Mouse (Mus musculus): ENCODE data around the gene Plg.
A peak's percentile ranks its signal among the peaks of the same experiment; 100 is the strongest.

Gene Plg

GRCm38 (mm10) chr17:12387781-12388180, 9.4 kb downstream of the Plg start:
- no peak for DNase-seq (ENCODE audit: low spot score)

DNA sequence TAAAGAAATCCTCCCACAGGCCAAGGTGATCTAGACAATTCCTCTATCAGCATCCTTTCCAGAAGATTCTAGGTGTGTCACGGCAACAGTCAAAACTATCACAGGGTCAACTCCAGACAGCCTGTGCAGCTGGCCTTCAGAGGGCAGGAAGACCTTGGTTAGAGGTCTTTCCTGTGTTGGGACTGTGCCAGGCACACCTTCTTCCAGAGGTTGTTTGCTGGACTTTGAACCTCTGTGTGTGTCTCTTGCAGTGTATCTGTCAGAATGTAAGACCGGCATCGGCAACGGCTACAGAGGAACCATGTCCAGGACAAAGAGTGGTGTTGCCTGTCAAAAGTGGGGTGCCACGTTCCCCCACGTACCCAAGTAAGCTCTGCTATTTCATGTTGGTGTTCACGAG, 9.8 kb downstream of the Plg start:
- DNase-seq (ENCODE audit: low spot score) = no peak

GRCm38 (mm10) chr17:12396163-12396677, 17.8 kb downstream of the Plg start:
- DNase-seq (ENCODE audit: low spot score) = no peak

GRCm38 (mm10) chr17:12403420-12403819, 25.0 kb downstream of the Plg start:
- DNase-seq (ENCODE audit: low spot score) = no peak

GRCm38 (mm10) chr17:12409346-12409944, 31.0 kb downstream of the Plg start:
- no peak for DNase-seq (ENCODE audit: low spot score)

GRCm38 (mm10) chr17:12412181-12412890, 33.9 kb downstream of the Plg start:
- no peak for DNase-seq (ENCODE audit: low spot score)

DNA sequence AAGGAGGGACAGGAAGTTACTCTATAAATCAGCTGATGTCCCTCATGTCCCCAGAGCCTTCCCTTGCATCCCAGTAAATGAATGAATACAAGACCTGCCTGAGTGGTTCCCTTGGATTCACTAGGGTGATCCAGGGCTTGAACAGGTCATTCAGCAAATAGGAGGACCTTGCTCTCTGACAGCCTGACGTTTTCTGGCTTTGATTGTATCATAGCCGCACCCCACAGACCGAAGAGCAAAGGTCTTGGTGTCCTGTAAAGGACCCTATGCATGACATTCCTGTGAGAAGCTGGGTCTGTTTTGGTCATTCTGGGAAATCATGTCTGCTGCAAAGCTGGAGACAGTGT, 34.5 kb downstream of the Plg start:
- DNase-seq (ENCODE audit: low spot score) = no peak

- DNase-seq (ENCODE audit: low spot score) = no peak
Measured at GRCm38 (mm10) chr17:12415031-12415735, 36.8 kb downstream of the Plg start.

GRCm38 (mm10) chr17:12415741-12416140, 37.3 kb downstream of the Plg start:
- no peak for DNase-seq (ENCODE audit: low spot score)

- peak; percentile 61 for DNase-seq (ENCODE audit: low spot score)
Measured at GRCm38 (mm10) chr17:12416250-12416895, 38.0 kb downstream of the Plg start.

DNA sequence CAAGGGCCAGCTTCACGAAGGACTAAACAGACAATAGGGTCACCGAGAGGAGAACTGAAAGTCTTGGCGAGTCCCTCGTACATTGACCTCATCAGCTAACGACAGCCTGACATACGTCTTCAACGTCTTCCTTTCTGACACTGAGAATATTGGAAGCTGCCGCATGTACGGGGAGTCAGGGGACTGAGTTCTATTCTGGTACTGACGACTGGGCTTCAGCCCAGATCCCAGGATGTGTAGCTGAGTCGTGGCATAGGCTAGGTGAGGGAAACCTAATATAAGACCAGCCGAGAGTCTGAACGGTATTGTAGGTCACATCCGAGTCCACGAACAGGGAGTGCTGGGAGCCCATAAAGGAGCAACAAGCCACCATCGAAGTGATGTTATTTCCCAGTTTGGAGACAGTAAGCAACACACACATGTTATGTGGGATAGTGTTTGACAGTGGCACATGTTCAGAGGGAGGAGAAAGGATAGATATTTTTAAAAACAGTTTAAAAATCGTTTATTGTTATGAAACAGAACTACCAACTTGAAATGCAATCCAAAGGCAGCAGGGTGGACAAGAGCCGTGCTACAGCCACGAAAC, 41.2 kb downstream of the Plg start:
- DNase-seq (ENCODE audit: low spot score) = no peak

GRCm38 (mm10) chr17:12420886-12421574, 42.6 kb downstream of the Plg start:
- DNase-seq (ENCODE audit: low spot score) = no peak

DNA sequence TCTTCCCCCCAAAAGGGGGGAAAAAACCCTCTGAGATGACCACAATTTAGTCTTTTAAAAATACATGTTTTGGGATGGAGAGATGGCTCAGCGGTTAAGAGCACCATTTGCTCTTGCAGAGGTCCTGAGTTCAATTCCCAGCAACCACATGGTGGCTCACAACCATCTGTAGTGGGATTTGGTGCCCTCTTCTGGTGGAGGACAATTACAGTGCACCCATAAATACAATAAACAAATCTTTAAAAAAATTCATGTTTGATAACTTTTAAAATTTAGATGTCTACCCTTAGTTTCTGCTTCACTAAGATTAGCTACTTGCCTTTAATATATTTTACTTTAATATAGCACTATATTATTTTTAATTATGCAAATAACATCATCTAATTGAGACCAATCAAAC, 43.7 kb downstream of the Plg start:
- no peak for DNase-seq (ENCODE audit: low spot score)

DNA sequence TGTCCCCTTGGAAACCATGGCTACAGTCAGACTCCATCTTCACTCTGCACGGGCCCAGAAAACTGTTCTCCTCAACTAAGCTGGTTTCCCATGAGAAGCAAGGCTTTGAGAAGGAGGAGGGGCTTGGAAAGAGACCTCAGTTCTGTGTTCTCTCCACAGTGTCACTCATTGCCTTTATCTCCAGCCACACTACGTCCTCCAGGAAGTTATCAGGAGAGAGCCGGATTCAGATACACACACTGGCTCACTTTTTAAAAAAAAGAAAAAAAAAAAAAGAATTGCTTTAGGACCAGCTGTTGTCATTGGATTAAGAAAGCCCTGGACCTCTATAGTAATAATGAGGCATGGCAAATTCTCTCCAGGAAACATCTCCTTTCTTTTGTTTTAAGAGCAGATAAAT, 48.7 kb downstream of the Plg start:
- no peak for DNase-seq (ENCODE audit: low spot score)

GRCm38 (mm10) chr17:12428369-12428768, 50.0 kb downstream of the Plg start:
- DNase-seq (ENCODE audit: low spot score) = no peak

DNA sequence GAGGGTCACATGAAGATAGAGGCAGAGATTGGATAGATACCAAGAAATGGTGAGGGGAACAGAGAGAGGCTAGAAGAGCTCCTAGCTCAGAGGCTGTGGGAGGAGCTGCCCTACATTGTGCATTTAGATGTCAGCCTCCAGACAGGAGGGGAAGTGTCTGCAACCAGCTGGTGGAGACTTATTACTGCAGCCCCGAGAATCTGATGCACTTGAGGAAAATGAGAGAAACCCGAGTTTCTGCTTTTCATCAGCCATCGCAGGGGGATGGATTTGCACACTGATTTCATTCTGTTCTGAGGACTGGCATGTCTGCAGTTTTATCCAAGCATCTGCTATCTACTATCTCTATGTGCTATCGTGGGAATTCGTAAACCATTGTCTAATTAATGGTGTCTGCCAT, 53.3 kb downstream of the Plg start:
- DNase-seq (ENCODE audit: low spot score) = no peak

DNA sequence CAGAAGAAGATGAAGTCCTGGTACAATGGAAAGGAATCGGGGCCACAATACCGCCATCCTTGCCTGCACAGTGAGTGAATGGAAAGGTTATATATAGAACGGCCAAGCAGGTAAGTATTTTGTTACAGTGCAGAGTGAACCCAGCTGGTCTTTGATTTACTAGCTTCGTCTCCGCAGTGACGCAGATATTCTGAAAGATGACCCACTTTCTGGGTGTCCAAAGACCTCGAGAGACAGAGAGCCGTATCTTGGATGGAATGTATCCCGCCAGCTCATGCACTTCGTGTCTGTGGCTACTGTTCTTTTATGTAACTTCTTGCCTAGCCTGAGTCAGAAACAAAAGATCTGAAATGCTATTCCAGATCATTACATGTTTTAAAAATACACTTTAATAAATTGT, 59.4 kb downstream of the Plg start:
- no peak for DNase-seq (ENCODE audit: low spot score)

DNA sequence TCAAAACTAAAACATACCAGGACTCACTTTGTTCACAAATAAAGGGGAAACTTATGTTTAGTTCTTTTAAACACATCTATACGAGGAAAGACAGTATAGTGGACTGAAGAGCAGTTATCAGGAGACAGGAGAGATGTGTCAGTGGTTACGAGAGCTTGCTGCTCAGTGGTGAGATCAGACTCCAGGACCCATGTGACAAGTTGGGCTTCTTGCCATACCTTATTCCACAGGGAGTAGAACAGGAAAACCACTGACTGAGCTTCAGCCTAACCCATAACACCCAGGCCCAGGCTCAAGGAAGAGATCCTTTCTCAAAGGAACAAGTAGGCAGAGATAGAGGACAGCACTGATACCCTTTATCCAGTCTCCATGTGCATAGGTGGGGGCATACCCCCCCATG, 66.2 kb downstream of the Plg start:
- no peak for DNase-seq (ENCODE audit: low spot score)

DNA sequence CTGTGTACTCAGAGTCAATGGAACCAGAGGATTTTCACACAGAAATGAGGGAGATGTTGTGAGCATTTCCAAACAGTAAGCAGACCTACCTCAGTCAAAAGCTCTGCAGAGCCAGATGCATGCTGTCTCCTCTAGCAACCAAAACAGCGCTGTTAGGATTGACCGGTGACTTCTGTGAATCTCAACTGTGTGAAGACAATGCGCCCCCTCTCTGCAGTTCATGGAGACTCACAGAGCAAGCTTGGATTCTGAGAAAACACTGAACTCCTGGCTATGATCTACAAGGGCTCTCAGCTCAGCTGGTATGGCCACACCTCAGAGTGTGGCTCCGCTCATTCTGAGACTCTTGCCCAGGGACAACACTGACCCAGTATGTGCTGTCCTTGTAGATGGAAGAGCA, 72.8 kb downstream of the Plg start:
- no peak for DNase-seq (ENCODE audit: low spot score)

DNA sequence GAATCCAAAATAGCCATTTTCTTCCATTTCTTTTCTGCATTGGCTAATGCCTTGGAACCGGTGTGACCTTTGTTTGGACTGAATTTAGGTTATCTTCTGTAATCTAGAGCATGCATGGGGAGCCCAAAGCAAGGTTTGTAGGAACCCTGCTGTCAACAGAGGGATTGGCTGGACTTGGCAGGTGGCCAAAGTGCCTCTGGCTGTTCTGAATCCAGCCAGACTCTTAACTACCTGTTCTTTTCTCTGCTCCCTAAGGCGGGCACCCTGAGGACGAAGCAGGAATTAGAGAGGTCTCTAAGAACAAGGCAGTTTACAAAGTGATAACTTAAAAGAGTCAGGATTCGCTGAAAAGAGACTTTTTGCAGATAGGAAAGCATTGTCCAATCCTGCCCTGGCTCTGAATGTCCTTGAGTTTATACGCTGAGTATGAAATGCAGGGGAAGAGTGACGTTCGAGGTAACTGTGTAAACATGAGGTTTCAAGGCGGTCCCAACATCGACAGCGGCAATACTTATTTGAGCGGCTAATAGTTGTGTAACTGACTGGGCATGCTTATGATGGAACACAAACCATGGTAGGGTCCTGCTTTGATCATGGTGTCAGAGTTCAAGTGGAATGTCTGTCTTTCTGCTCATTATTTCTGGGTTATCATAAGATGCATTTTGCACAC, 74.6 kb downstream of the Plg start:
- no peak for DNase-seq (ENCODE audit: low spot score)

DNA sequence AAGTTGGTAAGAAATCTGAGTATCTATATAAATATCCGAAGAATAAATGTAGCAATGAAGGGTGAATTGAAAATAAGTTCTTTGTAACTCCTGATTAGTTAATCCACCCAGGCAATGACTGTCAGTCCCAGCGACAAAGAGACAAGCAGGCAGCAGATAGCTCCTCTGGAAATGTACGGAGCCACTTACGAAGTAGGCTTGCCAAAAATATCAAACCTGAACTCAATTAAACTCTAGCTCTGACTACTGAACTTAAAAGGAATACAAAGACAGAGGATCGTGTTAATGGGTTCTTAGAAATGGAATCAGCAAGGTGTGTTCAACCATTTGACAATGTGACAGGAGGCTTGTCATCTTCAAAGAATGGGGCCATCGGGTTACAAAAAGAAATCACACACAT, 75.3 kb downstream of the Plg start:
- DNase-seq (ENCODE audit: low spot score) = no peak
